Mouse (Mus musculus): ENCODE measurements around the gene Snx1. TPM values are rescaled to one million over a fixed set of nuclear protein-coding genes. Genes with fewer than 3 reads are reported as not detected.

The Snx1 gene
- total RNA-seq, 2 experiments from 2014 or later = 86.9 to 93.2 TPM

GRCm38 (mm10) chr9:66125543-66126455 is 588 bp downstream of the Snx1 start:
- DNase-seq = no peak

GRCm38 (mm10) chr9:66124681-66125542 is 1.5 kb downstream of the Snx1 start:
- peak; percentile 95 for DNase-seq

DNA sequence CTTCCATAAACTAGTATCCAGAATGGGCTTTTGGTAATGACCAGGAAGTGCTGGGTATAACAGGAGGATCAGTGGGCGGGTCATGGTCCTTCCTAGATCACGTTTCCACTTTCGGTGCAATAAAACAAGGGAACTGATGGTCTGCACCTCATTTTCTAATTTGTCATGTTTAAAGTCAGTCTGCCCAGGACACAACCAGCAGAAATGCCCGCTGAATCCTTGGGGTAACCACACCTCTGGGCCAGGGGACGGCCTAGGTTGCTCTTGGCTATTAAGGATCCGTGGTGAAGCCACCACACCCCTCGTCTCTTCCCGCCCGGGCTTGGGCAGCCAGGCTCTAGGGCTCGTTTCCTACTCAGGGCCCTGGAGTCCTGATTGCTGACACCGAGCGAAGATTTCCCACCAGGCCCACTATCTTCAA is 2.3 kb downstream of the Snx1 start:
- DNase-seq = peak in 1 of 2 experiments; percentile 15

GRCm38 (mm10) chr9:66123648-66124047 is 2.7 kb downstream of the Snx1 start:
- no peak for DNase-seq

DNA sequence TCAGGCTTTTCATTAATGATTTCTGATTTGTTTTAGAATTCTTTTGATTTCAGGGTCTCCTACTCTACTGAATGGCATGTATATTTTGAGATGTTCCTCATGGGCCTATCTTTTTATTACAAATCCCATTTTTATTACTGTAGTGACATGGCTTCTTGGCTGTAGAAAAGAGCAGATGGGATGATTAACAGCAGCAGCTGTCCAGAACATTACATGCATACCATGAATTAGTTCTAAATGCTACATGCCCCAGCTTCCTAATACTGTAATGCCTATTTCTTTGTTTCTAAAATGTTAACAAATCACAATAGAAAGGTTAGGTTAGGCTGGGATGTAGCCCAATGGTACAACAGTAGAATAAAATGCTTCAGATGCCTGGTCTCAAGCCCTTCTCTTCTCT is 5.0 kb downstream of the Snx1 start:
- DNase-seq = no peak

- DNase-seq = no peak
Observed at GRCm38 (mm10) chr9:66120945-66121344, 5.4 kb downstream of the Snx1 start.

- no peak for DNase-seq
Observed at GRCm38 (mm10) chr9:66120106-66120505, 6.3 kb downstream of the Snx1 start.

- DNase-seq = no peak
Observed at GRCm38 (mm10) chr9:66119498-66119897, 6.9 kb downstream of the Snx1 start.

- no peak for DNase-seq
Observed at GRCm38 (mm10) chr9:66116890-66117289, 9.5 kb downstream of the Snx1 start.

DNA sequence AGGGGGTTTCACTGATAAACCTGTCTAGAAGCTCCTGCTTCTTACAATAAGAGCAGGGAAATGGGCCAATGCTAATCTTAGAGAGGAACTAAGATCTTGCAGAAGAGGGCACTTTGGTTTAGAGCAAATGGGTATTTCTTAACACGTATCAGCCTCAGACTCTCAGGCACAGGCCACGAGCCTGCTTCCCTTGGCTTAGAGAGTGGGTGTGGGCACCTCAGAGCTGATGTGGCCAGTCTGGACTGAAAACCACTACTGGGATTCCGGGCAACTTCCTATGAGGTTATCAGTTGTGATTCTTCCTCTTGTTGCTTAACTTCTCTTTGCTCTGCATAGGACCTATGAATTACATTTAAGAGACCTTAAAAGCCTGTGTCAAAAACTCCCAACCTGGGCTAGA is 12.0 kb downstream of the Snx1 start:
- no peak for DNase-seq

DNA sequence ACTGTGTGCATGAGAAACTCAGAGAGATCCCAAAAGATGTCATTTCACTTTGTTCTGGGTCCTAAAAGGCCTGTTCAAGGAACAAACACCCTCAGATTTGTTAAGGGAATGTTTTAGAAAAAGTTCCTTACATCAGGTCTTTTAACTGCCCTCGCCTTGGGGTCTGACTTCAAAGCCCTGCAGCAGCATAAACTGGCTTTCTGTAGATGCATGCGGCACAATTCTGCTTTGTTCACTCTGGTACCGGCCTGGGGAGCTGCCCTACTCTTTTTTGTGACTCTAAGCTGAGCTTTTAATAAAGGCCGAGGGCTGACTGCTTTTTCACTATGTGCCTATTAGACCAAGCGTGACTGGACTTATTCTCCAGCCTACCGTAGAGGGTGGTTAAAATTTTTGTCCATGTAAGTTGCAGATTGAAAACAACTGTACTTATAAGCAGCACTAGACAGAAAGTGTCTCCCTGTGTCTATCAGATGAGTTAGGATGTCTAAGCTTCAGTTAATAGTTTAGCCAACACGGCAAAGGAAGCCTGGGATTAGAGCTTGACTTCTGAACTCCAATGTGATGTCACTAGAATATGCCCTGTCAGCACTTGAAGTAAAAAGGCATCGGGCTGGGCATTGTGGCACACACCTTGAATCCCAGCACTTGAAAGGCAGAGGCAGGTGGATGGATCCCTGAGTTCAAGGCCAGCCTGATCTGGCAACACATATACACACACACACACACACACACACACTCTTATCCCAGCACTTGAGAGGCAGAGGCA is 15.6 kb downstream of the Snx1 start:
- no peak for DNase-seq

GRCm38 (mm10) chr9:66110126-66110525 is 16.3 kb downstream of the Snx1 start:
- DNase-seq = no peak

- no peak for DNase-seq
Observed at GRCm38 (mm10) chr9:66109574-66109973, 16.8 kb downstream of the Snx1 start.

- no peak for DNase-seq
Observed at GRCm38 (mm10) chr9:66105168-66105567, 21.2 kb downstream of the Snx1 start.

- DNase-seq = no peak
Observed at GRCm38 (mm10) chr9:66104601-66105000, 21.8 kb downstream of the Snx1 start.

GRCm38 (mm10) chr9:66102668-66103067 is 23.7 kb downstream of the Snx1 start:
- DNase-seq = no peak

DNA sequence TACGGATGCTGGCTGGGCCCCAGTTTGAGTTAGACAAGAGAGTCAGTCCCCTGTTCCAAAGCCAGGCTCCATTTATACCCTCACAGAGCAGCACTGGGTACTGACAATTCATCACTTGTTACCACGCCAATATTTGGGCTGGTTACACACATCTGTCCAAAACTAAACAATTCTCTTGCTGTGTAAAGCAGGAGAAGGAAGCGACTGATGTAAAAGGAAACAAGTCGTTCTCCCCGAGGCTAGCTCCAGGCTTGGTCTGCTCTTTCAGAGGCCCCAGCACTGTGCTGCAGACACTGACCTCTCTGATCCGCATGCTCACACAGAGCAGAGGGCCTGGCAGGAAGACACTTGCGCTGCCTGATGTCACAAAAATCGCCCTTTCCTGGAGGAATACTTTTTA is 24.8 kb downstream of the Snx1 start:
- peak; percentile 34 to 48 for DNase-seq

- DNase-seq = no peak
Observed at GRCm38 (mm10) chr9:66092664-66093063, 33.7 kb downstream of the Snx1 start.

DNA sequence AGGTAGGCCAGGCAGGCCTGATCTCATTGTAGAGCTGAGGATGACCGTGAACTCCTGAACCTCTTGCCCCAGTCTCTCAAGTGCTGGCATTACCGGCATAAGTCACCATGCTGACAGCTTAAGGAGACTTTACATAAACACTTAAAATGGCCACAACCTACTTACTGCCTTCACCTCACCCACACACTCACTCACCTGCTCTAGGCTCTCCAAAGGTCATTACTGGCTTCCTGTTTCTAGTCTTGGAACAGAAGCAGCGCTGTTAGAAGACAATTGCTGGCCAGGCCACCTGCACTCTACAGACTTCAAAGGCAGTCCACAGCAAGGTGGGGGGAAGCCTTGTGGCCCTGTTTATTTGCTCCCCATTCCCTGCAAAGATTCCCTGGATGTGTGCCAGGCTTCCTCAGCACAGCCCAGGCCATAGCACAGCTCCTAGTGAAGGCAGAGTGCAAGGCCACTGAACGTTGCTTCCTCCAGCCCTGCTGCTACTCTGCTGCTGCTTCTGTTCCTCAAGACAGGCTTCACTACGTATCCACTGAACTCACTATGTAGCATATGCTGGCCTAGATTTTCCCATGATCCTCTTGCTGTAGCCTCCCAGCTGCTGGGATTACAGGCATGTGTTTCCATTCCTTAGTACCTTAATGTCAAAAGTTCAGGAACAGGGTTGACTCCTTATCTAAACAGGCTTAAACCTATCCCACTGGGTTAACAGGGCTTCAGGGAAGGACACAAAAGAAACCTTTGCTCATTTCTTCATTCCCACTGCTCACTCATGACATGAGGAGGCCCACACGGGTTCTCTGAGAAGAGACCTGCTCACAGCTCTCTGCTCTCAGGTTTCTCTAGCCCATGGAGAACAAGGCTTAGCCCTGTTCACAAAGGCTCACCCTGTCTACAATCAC is 34.8 kb downstream of the Snx1 start:
- DNase-seq = no peak

GRCm38 (mm10) chr9:66090593-66091244 is 35.7 kb downstream of the Snx1 start:
- no peak for DNase-seq

DNA sequence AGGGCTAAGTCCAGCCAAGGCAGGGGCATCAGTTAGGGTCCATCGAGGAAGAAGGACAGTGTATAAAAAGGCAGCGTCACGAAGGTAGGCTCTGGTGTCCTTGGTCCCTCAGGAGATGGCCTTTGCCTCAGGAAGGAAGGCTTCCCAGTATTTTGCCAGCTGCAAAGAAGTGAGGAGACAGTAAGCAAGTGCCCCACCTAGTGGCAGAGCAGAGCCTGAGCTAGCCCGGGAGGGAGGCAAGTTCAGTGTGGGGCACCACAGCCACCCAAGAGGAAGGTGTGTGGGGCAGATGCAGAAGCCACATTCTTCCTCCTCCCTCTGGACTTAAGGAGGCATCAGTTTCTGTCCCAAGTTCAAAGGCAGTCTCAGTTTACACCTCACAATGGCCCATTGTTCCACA is 38.0 kb downstream of the Snx1 start:
- peak in 1 of 2 experiments; percentile 48 for DNase-seq

All from layer of hippocampus, postnatal 36 days (tissue).